Mouse (Mus musculus): Measurements from ENCODE around the gene Uck1. TPM values are rescaled to one million over a fixed set of nuclear protein-coding genes. Genes with fewer than 3 reads are reported as not detected.

The Uck1 gene
- polyA plus RNA-seq, 1 experiment from 2014 or later, result 32.2 TPM

- Histone ChIP-seq H3K4me1 (replicated peaks; ENCODE audit: control insufficient read depth, insufficient read depth) (0 out of 2 replicates have a peak, but pooled peaks cover 3% of the 10 kb centered on the region), H3K9ac (ENCODE audit: low read length) (no peak overlapping the region), H3K27me3 (ENCODE audit: control insufficient read depth, insufficient read depth, low read length) (no peaks in the 10 kb centered on the region), H3K4me2 (replicated peaks; ENCODE audit: low read depth) (no peak overlapping the region), H3K9me3 (ENCODE audit: control insufficient read depth, low read length) (no peaks in the 10 kb centered on the region), H3K27ac (replicated peaks) (no peak overlapping the region), H3K36me3 (ENCODE audit: control insufficient read depth, insufficient read depth, low read length) (peaks cover 14% of the 10 kb centered on the region), H3K4me3 (ENCODE audit: low read depth, low read length) (no peak overlapping the region)
- peak; percentile 63 for DNase-seq (ENCODE audit: low spot score)
- 69% methylated on average over 1 of the region's 1 CpGs for WGBS
- TF ChIP-seq EP300 (optimal IDR thresholded peaks at IDR 0.05) (no peak), CTCF (IDR thresholded peaks at IDR 0.05; ENCODE audit: low read depth) (peak; percentile 80)
- ATAC-seq (ENCODE audit: low FRiP score, low TSS enrichment), result no peak; the same call in 1 of the 2 replicates
Measured at GRCm38 (mm10) chr2:32282727-32283126, 22.8 kb upstream of the Uck1 start.

- WGBS, result 77% methylated on average over 2 of the region's 2 CpGs
- H3K27ac ChIP-seq (replicated peaks), result no peak overlapping the region
- 0 out of 2 replicates have a peak, but pooled peaks cover 3% of the 10 kb centered on the region for H3K4me1 ChIP-seq (replicated peaks; ENCODE audit: control insufficient read depth, insufficient read depth)
- no peak overlapping the region for H3K9ac ChIP-seq (ENCODE audit: low read length)
- ATAC-seq (ENCODE audit: low FRiP score, low TSS enrichment), result no peak
- H3K4me2 ChIP-seq (replicated peaks; ENCODE audit: low read depth), result no peak overlapping the region
- H3K27me3 ChIP-seq (ENCODE audit: control insufficient read depth, insufficient read depth, low read length), result no peaks in the 10 kb centered on the region
- TF ChIP-seq CTCF (IDR thresholded peaks at IDR 0.05; ENCODE audit: low read depth) (no peak), EP300 (optimal IDR thresholded peaks at IDR 0.05) (no peak)
- no peak for DNase-seq (ENCODE audit: low spot score)
- H3K36me3 ChIP-seq (ENCODE audit: control insufficient read depth, insufficient read depth, low read length), result peaks cover 14% of the 10 kb centered on the region
- H3K9me3 ChIP-seq (ENCODE audit: control insufficient read depth, low read length), result no peaks in the 10 kb centered on the region
- no peak overlapping the region for H3K4me3 ChIP-seq (ENCODE audit: low read depth, low read length)
Measured at GRCm38 (mm10) chr2:32282289-32282688, 22.3 kb upstream of the Uck1 start.

GRCm38 (mm10) chr2:32275823-32276222, 15.9 kb upstream of the Uck1 start:
- TF ChIP-seq CTCF (IDR thresholded peaks at IDR 0.05; ENCODE audit: low read depth) (no peak), EP300 (optimal IDR thresholded peaks at IDR 0.05) (no peak)
- 59% methylated on average over 3 of the region's 3 CpGs for WGBS
- no peaks in the 10 kb centered on the region for H3K4me1 ChIP-seq (replicated peaks; ENCODE audit: control insufficient read depth, insufficient read depth)

GRCm38 (mm10) chr2:32260635-32261034, 676 bp upstream of the Uck1 start:
- WGBS, result 40% methylated on average over 4 of the region's 4 CpGs
- ATAC-seq (ENCODE audit: low FRiP score, low TSS enrichment), result no peak

More at GRCm38 (mm10) chr2:32275823-32276222, 15.9 kb upstream of the Uck1 start:
- H3K4me2 ChIP-seq (replicated peaks; ENCODE audit: low read depth), result no peak overlapping the region
- DNase-seq (ENCODE audit: low spot score) (no peak), ATAC-seq (ENCODE audit: low FRiP score, low TSS enrichment) (no peak)
- no peaks in the 10 kb centered on the region for H3K9me3 ChIP-seq (ENCODE audit: control insufficient read depth, low read length)
- H3K4me3 ChIP-seq (ENCODE audit: low read depth, low read length), result no peak overlapping the region
- H3K27ac ChIP-seq (replicated peaks), result no peak overlapping the region
- no peak overlapping the region for H3K9ac ChIP-seq (ENCODE audit: low read length)
- no peaks in the 10 kb centered on the region; the same call in none of the 2 replicates for H3K36me3 ChIP-seq (ENCODE audit: control insufficient read depth, insufficient read depth, low read length)
- no peaks in the 10 kb centered on the region for H3K27me3 ChIP-seq (ENCODE audit: control insufficient read depth, insufficient read depth, low read length)

GRCm38 (mm10) chr2:32258887-32259533, 949 bp downstream of the Uck1 start:
- Histone ChIP-seq H3K4me3 (ENCODE audit: low read depth, low read length) (peak overlapping the region; percentile 77), H3K4me2 (replicated peaks; ENCODE audit: low read depth) (peak overlapping the region; percentile 73), H3K36me3 (ENCODE audit: control insufficient read depth, insufficient read depth, low read length) (peaks cover 23% of the 10 kb centered on the region), H3K9ac (ENCODE audit: low read length) (peak overlapping the region; percentile 86), H3K4me1 (replicated peaks; ENCODE audit: control insufficient read depth, insufficient read depth) (0 out of 2 replicates have a peak, but pooled peaks cover 2% of the 10 kb centered on the region), H3K27me3 (ENCODE audit: control insufficient read depth, insufficient read depth, low read length) (no peaks in the 10 kb centered on the region), H3K9me3 (ENCODE audit: control insufficient read depth, low read length) (no peaks in the 10 kb centered on the region), H3K27ac (replicated peaks) (peak overlapping the region; percentile 30; the same call in 1 of the 2 replicates)
- TF ChIP-seq EP300 (optimal IDR thresholded peaks at IDR 0.05) (no peak), CTCF (IDR thresholded peaks at IDR 0.05; ENCODE audit: low read depth) (no peak)
- DNase-seq (ENCODE audit: low spot score) (no peak), ATAC-seq (ENCODE audit: low FRiP score, low TSS enrichment) (0 out of 2 replicates have a peak, but pooled peaks have one; percentile 4)
- WGBS, result 48% methylated on average over 6 of the region's 6 CpGs

More at GRCm38 (mm10) chr2:32260635-32261034, 676 bp upstream of the Uck1 start:
- peak; percentile 59 for DNase-seq (ENCODE audit: low spot score)
- no peak overlapping the region for H3K9ac ChIP-seq (ENCODE audit: low read length)
- H3K27me3 ChIP-seq (ENCODE audit: control insufficient read depth, insufficient read depth, low read length), result no peaks in the 10 kb centered on the region
- H3K36me3 ChIP-seq (ENCODE audit: control insufficient read depth, insufficient read depth, low read length), result peaks cover 15% of the 10 kb centered on the region
- TF ChIP-seq CTCF (IDR thresholded peaks at IDR 0.05; ENCODE audit: low read depth) (peak; percentile 66), EP300 (optimal IDR thresholded peaks at IDR 0.05) (no peak)
- peak overlapping the region; percentile 73; the same call in 1 of the 2 replicates for H3K4me2 ChIP-seq (replicated peaks; ENCODE audit: low read depth)
- H3K4me1 ChIP-seq (replicated peaks; ENCODE audit: control insufficient read depth, insufficient read depth), result 0 out of 2 replicates have a peak, but pooled peaks cover 2% of the 10 kb centered on the region
- H3K4me3 ChIP-seq (ENCODE audit: low read depth, low read length), result no peak overlapping the region
- no peaks in the 10 kb centered on the region for H3K9me3 ChIP-seq (ENCODE audit: control insufficient read depth, low read length)
- no peak overlapping the region for H3K27ac ChIP-seq (replicated peaks)

- no peaks in the 10 kb centered on the region for H3K9me3 ChIP-seq (ENCODE audit: control insufficient read depth, low read length)
- no peak for ATAC-seq (ENCODE audit: low FRiP score, low TSS enrichment)
- H3K4me3 ChIP-seq (ENCODE audit: low read depth, low read length), result no peak overlapping the region
- no peak overlapping the region for H3K9ac ChIP-seq (ENCODE audit: low read length)
- H3K27ac ChIP-seq (replicated peaks), result no peak overlapping the region
- TF ChIP-seq EP300 (optimal IDR thresholded peaks at IDR 0.05) (no peak), CTCF (IDR thresholded peaks at IDR 0.05; ENCODE audit: low read depth) (no peak)
- H3K27me3 ChIP-seq (ENCODE audit: control insufficient read depth, insufficient read depth, low read length), result no peaks in the 10 kb centered on the region
- 0 out of 2 replicates have a peak, but pooled peaks cover 2% of the 10 kb centered on the region for H3K4me1 ChIP-seq (replicated peaks; ENCODE audit: control insufficient read depth, insufficient read depth)
- peaks cover 27% of the 10 kb centered on the region for H3K36me3 ChIP-seq (ENCODE audit: control insufficient read depth, insufficient read depth, low read length)
- no peak overlapping the region for H3K4me2 ChIP-seq (replicated peaks; ENCODE audit: low read depth)
- 75% methylated on average over 11 of the region's 11 CpGs for WGBS
- DNase-seq (ENCODE audit: low spot score), result peak; percentile 36
Measured at GRCm38 (mm10) chr2:32256273-32256672, 3.7 kb downstream of the Uck1 start.

Measured in stomach, postnatal 0 days (tissue).